Mouse (Mus musculus) ES-E14 (cell line): Measurements from ENCODE around the gene Eef2. TPM values are rescaled to one million over a fixed set of nuclear protein-coding genes. Genes with fewer than 3 reads are reported as not detected.

Experiments used
- DNase-seq: peaks from one replicate; pipeline ENCODE4 v3.0.0-alpha.2; 2013; ENCODE audit warnings: low read depth, low spot score
- H3K27ac ChIP-seq: 2 replicates; pipeline ENCODE4 v1.5.1; 2012; ENCODE audit warnings: low read depth, mild to moderate bottlenecking, low read length, moderate library complexity, mixed read lengths; ENCODE audit not compliant: poor library complexity, insufficient read depth, severe bottlenecking
- H3K36me3 ChIP-seq: 2 replicates; pipeline ENCODE4 v1.6.1; 2012; ENCODE audit warnings: mild to moderate bottlenecking, low read length, moderate library complexity, mixed read lengths; ENCODE audit not compliant: control insufficient read depth, poor library complexity, insufficient read depth, severe bottlenecking
- H3K4me1 ChIP-seq, 2 experiments: fragments of 150-350 bp in 1 of 2; sonication (generic) in 1 of 2; 2 replicates each; pipeline ENCODE4 v1.6.1; 2012; ENCODE audit warnings: low read length in 2 of 2, mild to moderate bottlenecking in 1 of 2, mixed read lengths in 1 of 2; ENCODE audit not compliant: control insufficient read depth in 2 of 2, insufficient read depth in 2 of 2, poor library complexity in 1 of 2
- H3K4me3 ChIP-seq, 2 experiments: fragments of 150-350 bp in 1 of 2; sonication (generic) in 1 of 2; 2 replicates each; pipeline ENCODE4 v1.5.1; 2012; ENCODE audit warnings: low read length in 2 of 2, low read depth in 1 of 2, mild to moderate bottlenecking in 1 of 2, mixed read lengths in 1 of 2; ENCODE audit not compliant: insufficient read depth in 1 of 2, poor library complexity in 1 of 2, severe bottlenecking in 1 of 2
- H3K9ac ChIP-seq: 2 replicates; pipeline ENCODE4 v1.6.1; 2012; ENCODE audit warnings: low read depth, mild to moderate bottlenecking, low read length, mixed read lengths; ENCODE audit not compliant: poor library complexity, insufficient read depth, severe bottlenecking
- H3K9me3 ChIP-seq: fragments of 150-350 bp; sonication (generic); 2 replicates; pipeline ENCODE4 v1.6.1; 2012; ENCODE audit warnings: low read depth, mild to moderate bottlenecking, low read length; ENCODE audit not compliant: control insufficient read depth, insufficient read depth
- CHD2 ChIP-seq: IDR thresholded peaks from 2 replicates; pipeline ENCODE4 v1.6.1; 2014; ENCODE audit warnings: mild to moderate bottlenecking, low read depth, low read length, inconsistent platforms
- HCFC1 ChIP-seq: IDR thresholded peaks from 2 replicates; pipeline ENCODE4 v1.6.1; 2012; ENCODE audit warnings: low read length, inconsistent platforms, borderline replicate concordance; ENCODE audit not compliant: insufficient read depth
- MAFK ChIP-seq: IDR thresholded peaks from 2 replicates; pipeline ENCODE4 v1.6.1; 2014; ENCODE audit warnings: mild to moderate bottlenecking, low read depth, low read length, inconsistent platforms; ENCODE audit not compliant: insufficient read depth
- ZC3H11A ChIP-seq: IDR thresholded peaks from 2 replicates; pipeline ENCODE4 v1.6.1; 2012; ENCODE audit warnings: low read depth, mild to moderate bottlenecking, inconsistent platforms, low read length, borderline replicate concordance
- ZNF384 ChIP-seq: IDR thresholded peaks from 2 replicates; pipeline ENCODE4 v1.6.1; 2012; ENCODE audit warnings: low read depth, low read length, inconsistent platforms
- in situ Hi-C, 2 experiments: fragments of 600-800 bp; cut with MboI; formaldehyde crosslinking; loops; one replicate each; pipeline ENCODE4 v1.15.1; 2025; ENCODE audit warnings: low sequenced_read_pairs in 2 of 2, inconsistent platforms in 1 of 2; ENCODE audit not compliant: unreplicated experiment in 2 of 2
- total RNA-seq: library from RNA; depleted of rRNA; stranded (reverse); fragments of 300-350 nt; gene quantifications from 2 replicates; pipeline ENCODE4 v1.2.3, GENCODE M21; 2012

Eef2 gene
- total RNA-seq, 1 experiment: 2,093 TPM

DNA sequence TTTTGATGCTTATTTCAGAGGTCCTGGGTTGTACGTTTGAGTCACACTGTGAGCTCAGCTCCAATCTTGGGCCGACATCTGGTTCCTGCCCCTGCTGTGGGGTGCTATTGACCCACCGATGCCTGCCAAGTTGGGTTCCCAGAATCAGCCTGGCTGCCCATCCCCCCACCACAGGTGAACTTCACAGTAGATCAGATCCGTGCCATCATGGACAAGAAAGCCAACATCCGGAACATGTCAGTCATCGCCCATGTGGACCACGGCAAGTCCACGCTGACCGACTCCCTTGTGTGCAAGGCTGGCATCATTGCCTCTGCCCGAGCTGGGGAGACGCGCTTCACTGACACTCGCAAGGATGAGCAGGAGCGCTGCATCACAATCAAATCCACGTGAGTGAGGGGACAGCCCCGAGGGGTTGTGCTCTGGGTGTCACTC is 1.1 kb downstream of the Eef2 start:
- no peak for DNase-seq
- TF ChIP-seq ZC3H11A: no peak
- TF ChIP-seq HCFC1: no peak
- no peak for TF ChIP-seq ZNF384
- TF ChIP-seq MAFK: no peak
- no peak for TF ChIP-seq CHD2
- Histone ChIP-seq H3K27ac (peak overlapping the region; percentile 69), H3K4me3 (peak overlapping the region; percentile 93 to 97), H3K9me3 (no peaks in the 10 kb centered on the region), H3K9ac (peak overlapping the region; percentile 99), H3K4me1 (peaks cover 0 to 11% of the 10 kb centered on the region in 2 experiments; a peak in 2 of 4 replicates), H3K36me3 (peaks cover 54% of the 10 kb centered on the region)
- in situ Hi-C loops: no loop called here

DNA sequence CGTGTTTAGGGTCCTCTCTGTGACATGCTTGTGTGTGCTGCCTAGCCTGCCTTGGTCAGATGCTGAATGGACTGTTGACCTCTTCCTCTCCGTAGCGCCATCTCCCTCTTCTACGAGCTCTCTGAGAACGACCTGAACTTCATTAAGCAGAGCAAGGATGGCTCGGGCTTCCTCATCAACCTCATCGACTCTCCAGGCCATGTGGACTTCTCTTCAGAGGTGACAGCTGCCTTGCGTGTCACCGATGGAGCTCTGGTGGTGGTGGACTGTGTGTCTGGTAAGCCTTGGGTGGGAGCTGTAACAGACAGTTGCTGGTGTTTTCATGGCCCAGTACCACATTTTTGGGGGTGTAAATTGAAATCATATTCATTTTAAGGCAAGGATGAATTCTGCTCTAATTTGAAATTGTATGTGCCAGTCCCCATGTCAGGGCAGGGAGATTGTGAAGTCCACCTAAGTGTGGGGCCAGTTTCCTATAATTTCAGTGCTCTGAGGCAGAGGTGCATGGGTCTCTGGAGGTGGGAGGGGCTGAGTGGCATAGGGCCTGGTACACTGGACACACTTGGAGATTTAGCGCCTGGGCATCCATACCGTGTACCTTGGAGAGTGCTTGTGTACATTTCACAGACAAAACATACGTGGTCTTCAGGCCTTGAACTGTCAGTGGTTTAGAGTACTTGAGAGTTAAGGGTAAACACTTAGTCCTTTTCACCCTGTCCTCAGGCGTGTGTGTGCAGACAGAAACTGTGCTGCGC is 1.7 kb downstream of the Eef2 start:
- Histone ChIP-seq H3K27ac (peak overlapping the region; percentile 69; the same call in 1 of the 2 replicates), H3K36me3 (peaks cover 54% of the 10 kb centered on the region), H3K4me3 (peak overlapping the region; percentile 93 to 97), H3K4me1 (peaks cover 0 to 10% of the 10 kb centered on the region in 2 experiments; a peak in 2 of 4 replicates), H3K9ac (peak overlapping the region; percentile 99), H3K9me3 (no peaks in the 10 kb centered on the region)
- in situ Hi-C loops: no loop called here
- DNase-seq: no peak
- TF ChIP-seq ZNF384 (no peak), MAFK (no peak), ZC3H11A (no peak), HCFC1 (no peak), CHD2 (no peak)

DNA sequence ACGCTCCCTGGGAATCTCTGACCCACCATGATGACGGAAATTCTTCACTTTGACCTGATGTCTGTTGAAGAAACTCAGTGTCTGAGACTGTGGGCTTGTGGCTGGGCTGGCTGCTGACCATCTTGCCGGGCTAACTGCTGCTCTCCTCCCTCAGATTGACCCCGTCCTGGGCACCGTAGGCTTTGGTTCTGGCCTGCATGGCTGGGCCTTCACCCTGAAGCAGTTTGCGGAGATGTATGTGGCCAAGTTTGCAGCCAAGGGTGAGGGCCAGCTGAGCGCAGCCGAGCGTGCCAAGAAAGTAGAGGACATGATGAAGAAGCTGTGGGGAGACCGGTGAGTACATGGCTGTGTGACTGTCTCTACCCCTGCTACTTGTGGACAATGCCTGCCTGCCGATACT is 2.5 kb downstream of the Eef2 start:
- H3K9me3 ChIP-seq: no peaks in the 10 kb centered on the region
- peak overlapping the region; percentile 93 to 97; a peak in 3 of 4 replicates for H3K4me3 ChIP-seq
- no peak for DNase-seq
- TF ChIP-seq ZC3H11A (no peak), MAFK (no peak), HCFC1 (no peak), ZNF384 (no peak), CHD2 (no peak)
- peak overlapping the region; percentile 99 for H3K9ac ChIP-seq
- H3K27ac ChIP-seq: no peak overlapping the region
- peaks cover 54% of the 10 kb centered on the region for H3K36me3 ChIP-seq
- in situ Hi-C loops: no loop called here
- peaks cover 0 to 13% of the 10 kb centered on the region in 2 experiments; a peak in 3 of 4 replicates for H3K4me1 ChIP-seq

DNA sequence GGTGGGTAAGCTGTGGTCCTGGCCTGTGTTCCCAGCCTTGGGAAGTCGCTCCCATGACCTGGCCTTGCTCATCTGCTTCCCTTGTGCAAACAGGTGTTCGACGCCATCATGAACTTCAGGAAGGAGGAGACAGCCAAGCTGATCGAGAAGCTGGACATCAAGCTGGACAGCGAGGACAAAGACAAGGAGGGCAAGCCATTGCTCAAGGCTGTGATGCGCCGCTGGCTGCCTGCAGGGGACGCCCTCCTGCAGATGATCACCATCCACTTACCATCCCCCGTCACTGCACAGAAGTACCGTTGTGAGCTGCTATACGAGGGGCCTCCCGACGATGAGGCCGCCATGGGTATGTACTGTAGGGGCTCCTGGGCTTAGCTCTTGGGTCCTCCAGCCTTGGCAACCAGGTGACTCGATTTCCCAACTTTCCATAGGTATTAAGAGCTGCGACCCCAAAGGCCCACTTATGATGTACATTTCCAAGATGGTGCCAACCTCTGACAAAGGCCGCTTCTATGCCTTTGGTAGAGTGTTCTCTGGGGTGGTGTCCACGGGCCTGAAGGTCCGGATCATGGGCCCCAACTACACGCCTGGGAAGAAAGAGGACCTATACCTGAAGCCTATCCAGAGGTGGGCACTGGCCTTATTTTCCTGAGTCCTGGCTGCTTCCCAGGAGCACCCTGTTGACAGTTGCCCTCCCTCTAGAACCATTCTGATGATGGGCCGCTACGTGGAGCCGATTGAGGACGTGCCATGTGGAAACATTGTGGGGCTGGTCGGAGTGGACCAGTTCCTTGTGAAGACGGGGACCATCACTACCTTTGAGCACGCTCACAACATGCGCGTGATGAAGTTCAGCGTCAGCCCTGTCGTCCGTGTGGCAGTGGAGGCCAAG is 3.3 kb downstream of the Eef2 start:
- H3K9me3 ChIP-seq: no peaks in the 10 kb centered on the region
- in situ Hi-C loops: no loop called here
- no peak for DNase-seq
- peak overlapping the region; percentile 0 to 3; a peak in 1 of 4 replicates for H3K4me3 ChIP-seq
- TF ChIP-seq CHD2: no peak
- TF ChIP-seq MAFK: no peak
- no peak for TF ChIP-seq ZC3H11A
- TF ChIP-seq ZNF384: no peak
- TF ChIP-seq HCFC1: no peak
- H3K4me1 ChIP-seq: peaks cover 0 to 13% of the 10 kb centered on the region in 2 experiments; a peak in 3 of 4 replicates
- peaks cover 56% of the 10 kb centered on the region for H3K36me3 ChIP-seq
- no peak overlapping the region; the same call in 1 of the 2 replicates for H3K27ac ChIP-seq
- peak overlapping the region; percentile 26; the same call in 1 of the 2 replicates for H3K9ac ChIP-seq
